Mouse (Mus musculus) heart, adult 2 months (tissue): ENCODE data around the gene Snd1.

Source experiments
- CTCF ChIP-seq: fragments of 200-600 bp; IDR thresholded peaks from 2 replicates; pipeline ENCODE4 v1.8.1; 2022; ENCODE audit warnings: antibody characterized with exemption, mild to moderate bottlenecking, moderate library complexity
- EP300 ChIP-seq: fragments of 200-500 bp; IDR thresholded peaks from 2 replicates; pipeline ENCODE4 v1.6.1; 2011; ENCODE audit warnings: low read depth, low read length, control low read depth; ENCODE audit not compliant: insufficient read depth
- POLR2A ChIP-seq: fragments of 200-500 bp; IDR thresholded peaks from 2 replicates; pipeline ENCODE4 v1.6.1; 2011; ENCODE audit warnings: mild to moderate bottlenecking, low read depth, low read length, control low read depth; ENCODE audit not compliant: insufficient read depth

- TF ChIP-seq CTCF: no peak
- TF ChIP-seq POLR2A: no peak
- no peak for TF ChIP-seq EP300
These were observed 390.2 kb downstream of the Snd1 start for GRCm38 (mm10) chr6:28865112-28865511.
